Mouse (Mus musculus) MEL (cell line): ENCODE data around the gene Bpifb9b.
"Not testable (repeated sequence)": the region's sequence is repeated elsewhere in the genome, so short reads cannot be mapped to it uniquely, and the experiment has no call there.

ENCODE experiments used
- CTCF ChIP-seq, 3 experiments: IDR thresholded peaks in 2 of 3; conservative IDR thresholded peaks in 1 of 3; 2 replicates each; pipeline ENCODE4 v1.5.1; 2011 to 2012; ENCODE audit warnings: low read length in 3 of 3, low read depth in 2 of 3, mild to moderate bottlenecking in 2 of 3, improper control_type of control experiment in 1 of 3, inconsistent platforms in 1 of 3, mixed read lengths in 1 of 3, moderate library complexity in 1 of 3; ENCODE audit not compliant: control insufficient read depth in 1 of 3, insufficient read depth in 1 of 3, poor library complexity in 1 of 3, severe bottlenecking in 1 of 3
- POLR2A ChIP-seq, 2 experiments: IDR thresholded peaks; 2 replicates each; pipeline ENCODE4 v1.6.1; 2011 to 2012; ENCODE audit warnings: low read length in 2 of 2, mild to moderate bottlenecking in 2 of 2, control low read depth in 1 of 2, improper control_type of control experiment in 1 of 2, low read depth in 1 of 2, moderate library complexity in 1 of 2; ENCODE audit not compliant: control insufficient read depth in 1 of 2, insufficient read depth in 1 of 2, poor library complexity in 1 of 2
- RCOR1 ChIP-seq: IDR thresholded peaks from 2 replicates; pipeline ENCODE4 v1.6.1; 2012; ENCODE audit warnings: low read depth, mild to moderate bottlenecking, inconsistent platforms, low read length, improper control_type of control experiment
- TBP ChIP-seq: IDR thresholded peaks from 2 replicates; pipeline ENCODE4 v1.8.0; 2011; ENCODE audit warnings: low read depth, low read length, improper control_type of control experiment
- ZMIZ1 ChIP-seq: IDR thresholded peaks from 2 replicates; pipeline ENCODE4 v1.6.1; 2012; ENCODE audit warnings: low read depth, mild to moderate bottlenecking, inconsistent platforms, low read length, improper control_type of control experiment, moderate library complexity

GRCm38 (mm10) chr2:154264397-154264796 lies 42.6 kb upstream of the Bpifb9b start:
- TF ChIP-seq POLR2A (IDR thresholded peaks at IDR 0.05; ENCODE audit: control insufficient read depth in 1 of 2, insufficient read depth in 1 of 2, low read depth in 1 of 2, low read length in 2 of 2, poor library complexity in 1 of 2); CTCF (IDR thresholded peaks at IDR 0.05 in 2 of 3, conservative IDR thresholded peaks at IDR 0.05 in 1 of 3; ENCODE audit: control insufficient read depth in 1 of 3, insufficient read depth in 1 of 3, low read depth in 2 of 3, low read length in 3 of 3, poor library complexity in 1 of 3, severe bottlenecking in 1 of 3); TBP; ZMIZ1; RCOR1: not testable (repeated sequence)
